Mouse (Mus musculus): Measurements from ENCODE around the gene Gm20388.

Gm20388 gene

GRCm38 (mm10) chr8:120632969-120633664 lies 722.5 kb downstream of the Gm20388 start:
- no peak for DNase-seq

- DNase-seq: no peak
These were observed 723.1 kb downstream of the Gm20388 start for GRCm38 (mm10) chr8:120633665-120634271.

DNA sequence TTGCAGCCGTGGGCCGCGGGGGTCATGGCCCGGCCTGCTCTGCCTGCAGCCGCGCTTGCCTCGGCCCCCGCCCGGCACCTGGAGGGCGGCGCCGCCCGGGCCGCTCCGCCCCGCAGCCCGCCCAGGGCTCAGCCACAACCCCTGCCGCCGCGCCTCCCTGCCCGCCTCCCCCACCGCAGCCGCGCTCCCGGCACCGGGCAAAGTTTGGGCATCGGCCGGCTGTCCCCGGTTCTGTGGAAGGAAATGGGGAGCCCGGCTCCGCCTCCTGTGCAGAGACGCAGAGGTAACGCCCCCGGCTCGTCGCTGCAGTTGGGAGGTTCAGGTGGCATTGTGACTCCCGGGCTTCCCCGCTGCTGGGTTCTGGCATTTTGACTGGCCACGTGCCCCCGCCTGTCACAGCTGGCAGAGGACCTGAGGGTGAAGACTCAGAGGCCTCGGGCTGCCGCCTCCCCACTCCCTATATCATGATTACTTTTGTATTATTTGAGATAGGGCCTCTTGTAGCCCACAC lies 723.7 kb downstream of the Gm20388 start:
- DNase-seq: peak; percentile 56

GRCm38 (mm10) chr8:120641245-120641644 lies 730.6 kb downstream of the Gm20388 start:
- no peak for DNase-seq

GRCm38 (mm10) chr8:120642031-120642662 lies 731.5 kb downstream of the Gm20388 start:
- DNase-seq: no peak

- DNase-seq: peak; percentile 19
These were observed 734.0 kb downstream of the Gm20388 start for GRCm38 (mm10) chr8:120644663-120645062.

DNA sequence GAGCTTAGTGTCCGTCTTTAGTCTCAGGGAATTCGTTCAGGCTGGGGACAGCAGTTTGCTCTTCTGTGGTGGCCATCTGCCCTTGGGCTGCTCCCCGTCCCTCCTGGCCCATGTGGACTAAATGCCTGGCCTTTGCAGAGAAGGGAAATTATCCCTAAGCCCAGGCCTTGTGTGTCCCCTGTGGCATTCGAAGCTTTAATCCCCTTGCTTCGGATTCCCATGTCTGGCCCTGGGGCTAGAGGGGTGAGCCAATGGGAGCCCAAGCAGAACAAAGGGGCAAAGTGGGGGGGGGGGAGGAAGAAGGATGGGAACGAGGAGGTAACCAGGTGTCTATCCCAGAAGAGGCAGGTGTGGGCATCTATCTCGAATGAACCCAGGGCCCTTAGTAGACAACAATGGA lies 736.9 kb downstream of the Gm20388 start, which contains the start of gene 1190005I06Rik:
1190005I06Rik (minus strand) TSS at position 101 of the 400 bp plus-strand sequence.
- DNase-seq: no peak

DNA sequence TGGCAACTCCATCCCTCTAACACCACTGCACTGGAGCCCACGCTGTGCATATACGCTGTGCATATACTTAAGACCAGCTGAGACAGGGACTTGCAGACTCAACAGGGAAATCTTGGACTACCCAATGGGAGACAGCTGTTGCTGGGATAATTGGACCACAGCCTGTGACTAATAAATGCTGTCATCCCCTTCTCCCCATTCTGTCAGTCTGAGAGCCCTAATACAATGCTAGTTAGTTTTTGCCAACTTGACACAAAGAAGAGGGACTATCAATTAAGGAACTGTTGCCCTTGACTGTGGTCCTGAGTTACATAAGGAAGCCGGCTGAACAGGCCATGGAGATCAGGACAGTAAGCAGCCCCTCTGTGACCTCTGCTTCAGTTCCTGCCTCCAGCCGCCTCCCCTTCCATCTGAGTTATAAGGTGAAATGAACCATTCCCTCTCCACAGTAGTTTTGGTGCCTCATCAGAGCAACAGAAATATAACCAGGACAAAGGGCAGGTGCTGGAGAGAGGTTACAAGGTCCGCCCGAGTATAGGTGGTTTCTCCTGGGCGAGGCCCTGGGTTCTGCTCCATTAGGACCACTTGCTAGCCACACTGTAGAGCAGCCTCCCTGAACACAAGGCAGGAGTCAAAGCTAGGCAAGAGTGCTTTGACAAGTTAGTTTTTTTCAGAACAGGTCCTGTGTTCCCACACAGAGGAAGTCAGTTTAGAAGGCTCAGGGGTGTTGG lies 745.8 kb downstream of the Gm20388 start:
- no peak for DNase-seq

DNA sequence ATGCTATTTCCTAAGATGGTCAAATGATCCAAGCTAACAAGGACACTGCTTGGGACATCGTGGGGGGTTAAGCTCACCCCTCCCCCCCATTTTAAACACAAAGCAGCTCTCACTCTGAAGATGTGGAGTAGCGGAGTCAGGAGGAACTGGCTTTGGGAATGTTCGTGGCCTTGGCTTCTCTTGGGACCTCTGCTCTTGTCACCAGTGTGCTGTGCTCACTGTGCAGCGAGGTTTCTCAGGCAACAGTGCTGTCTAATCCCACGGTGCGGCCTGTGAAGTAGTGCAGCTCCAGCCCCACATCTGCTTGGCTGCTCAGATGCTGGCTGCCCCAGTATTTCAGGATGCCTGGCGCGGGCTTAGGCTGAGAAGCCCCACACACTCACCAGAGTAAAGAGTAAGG lies 746.8 kb downstream of the Gm20388 start:
- no peak for DNase-seq

DNA sequence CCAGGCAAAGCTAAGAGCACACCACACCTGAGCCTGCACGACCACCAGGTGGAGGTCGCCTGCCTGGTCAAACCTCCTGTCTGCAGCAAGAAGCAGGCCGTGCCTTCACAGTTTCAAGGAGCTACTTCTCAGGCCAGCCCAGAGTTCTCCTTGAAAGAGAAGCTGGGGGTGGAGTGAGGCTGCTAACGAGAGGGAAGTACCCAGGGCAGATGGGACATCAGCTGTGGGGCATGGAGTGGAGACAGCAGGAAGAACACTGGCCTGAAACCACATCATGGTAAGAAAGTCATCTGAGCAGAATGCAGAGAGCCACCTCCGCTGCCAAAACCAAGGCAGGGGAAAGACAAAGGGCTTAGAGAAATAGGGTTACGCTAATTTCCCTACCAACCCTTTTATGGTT lies 753.9 kb downstream of the Gm20388 start:
- no peak for DNase-seq

DNA sequence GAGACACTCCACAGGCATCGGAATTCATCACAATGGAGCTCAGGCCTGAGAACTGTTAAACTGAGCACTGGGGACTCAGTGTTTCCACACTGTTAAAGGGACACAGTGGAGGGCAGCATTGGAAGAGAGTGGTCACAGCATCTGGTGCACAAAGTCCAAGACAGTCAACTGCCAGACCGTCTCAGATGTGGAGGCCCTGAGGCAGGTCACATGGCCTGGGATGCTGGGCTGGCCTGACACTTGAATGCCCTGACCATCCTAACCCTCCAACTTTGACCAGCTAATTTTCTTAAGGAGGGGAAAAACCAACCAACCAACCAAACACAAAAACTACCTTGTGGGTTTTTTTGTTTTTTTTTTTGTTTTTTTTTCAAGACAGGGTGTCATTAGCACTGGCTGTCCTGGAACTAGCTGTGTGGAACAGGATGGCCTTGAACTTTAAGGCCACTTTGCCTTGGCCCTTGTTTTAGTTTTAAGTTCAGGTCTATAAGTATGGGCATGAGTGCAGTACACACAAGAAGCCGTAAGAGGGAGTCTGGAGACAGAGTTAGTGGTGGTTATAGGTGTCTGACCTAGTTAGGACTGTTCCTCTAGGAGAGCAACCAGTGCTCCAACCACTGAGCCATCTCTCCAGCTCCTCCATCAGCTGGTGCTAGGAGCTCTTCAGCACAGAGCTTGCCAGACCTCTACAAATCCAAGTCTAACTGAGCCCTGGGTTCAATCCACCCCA lies 755.2 kb downstream of the Gm20388 start:
- DNase-seq: no peak

GRCm38 (mm10) chr8:120666807-120667470 lies 756.3 kb downstream of the Gm20388 start:
- no peak for DNase-seq

DNA sequence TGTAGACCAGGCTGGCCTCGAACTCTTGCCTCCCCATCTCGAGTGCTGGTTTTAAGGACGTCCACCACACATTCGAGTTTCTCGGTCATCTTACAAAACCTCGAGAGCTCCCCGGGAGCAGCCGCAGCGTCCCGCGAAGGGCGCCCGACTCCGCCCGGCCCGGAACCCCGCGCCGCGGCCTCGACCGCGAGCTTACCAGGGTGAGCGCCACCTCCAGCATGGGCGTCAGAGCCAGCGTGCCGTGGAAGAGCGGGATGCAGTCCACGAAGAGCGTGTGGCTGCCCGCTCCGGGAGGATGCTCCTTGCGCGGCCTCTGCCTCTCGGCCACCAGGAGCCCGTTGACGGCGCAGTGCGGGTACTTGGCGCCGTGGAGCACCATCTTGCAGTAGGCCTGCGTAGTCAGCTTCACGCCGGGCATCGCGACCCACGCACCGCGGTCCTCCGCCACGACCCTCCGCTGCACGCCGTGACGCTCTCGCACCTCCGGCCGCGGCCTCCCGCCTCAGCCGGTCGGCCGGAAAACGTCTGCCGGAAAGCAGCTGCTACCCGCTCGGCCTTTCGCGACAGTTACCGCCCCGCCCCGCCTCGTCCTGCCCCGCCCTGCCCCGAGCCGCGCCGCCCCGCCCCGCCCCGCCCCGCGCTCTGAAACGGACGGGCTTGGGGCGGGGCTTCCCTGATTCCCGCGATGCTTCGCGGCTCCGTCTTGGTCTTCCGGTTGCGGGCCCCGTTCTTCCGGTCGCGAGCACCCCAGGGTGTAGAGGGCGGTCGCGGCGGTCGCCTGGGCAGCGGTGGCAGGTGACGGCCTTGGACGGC lies 757.1 kb downstream of the Gm20388 start, which contains the start of the genes Gm27021 and Cox4i1:
Gm27021 (minus strand) TSS at position 519 of the 813 bp plus-strand sequence.
Cox4i1 (plus strand) TSS at position 662 of the 813 bp plus-strand sequence.
- peak; percentile 94 for DNase-seq

DNA sequence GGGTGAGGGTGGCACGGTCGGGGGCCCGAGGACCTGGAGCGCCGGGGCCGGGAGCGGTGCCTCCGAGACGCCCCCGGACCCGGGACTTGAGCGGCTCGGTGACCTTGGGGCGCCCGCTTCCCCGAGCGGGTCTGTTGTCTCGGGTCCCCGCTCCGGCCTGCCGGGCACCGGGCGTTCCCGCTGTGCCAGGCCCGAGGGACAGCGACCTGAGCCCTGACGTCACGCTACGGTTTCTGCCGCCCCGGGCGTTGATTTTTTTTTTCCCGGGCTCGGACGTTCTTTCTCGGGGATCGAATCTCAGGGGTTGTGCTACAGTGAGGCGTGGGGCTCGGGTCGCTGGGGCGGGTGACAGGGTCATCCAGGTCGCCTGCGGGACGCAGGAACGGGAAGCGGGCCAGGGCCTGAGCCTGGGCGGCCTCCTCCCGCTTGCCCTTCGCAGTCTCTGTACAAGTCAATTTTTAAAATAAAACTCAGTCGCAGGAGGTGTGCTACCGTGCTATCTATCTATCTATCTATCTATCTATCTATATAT lies 757.8 kb downstream of the Gm20388 start, which contains the start of gene Emc8:
Emc8 (minus strand) TSS at position 200 of the 532 bp plus-strand sequence.
- no peak for DNase-seq

DNA sequence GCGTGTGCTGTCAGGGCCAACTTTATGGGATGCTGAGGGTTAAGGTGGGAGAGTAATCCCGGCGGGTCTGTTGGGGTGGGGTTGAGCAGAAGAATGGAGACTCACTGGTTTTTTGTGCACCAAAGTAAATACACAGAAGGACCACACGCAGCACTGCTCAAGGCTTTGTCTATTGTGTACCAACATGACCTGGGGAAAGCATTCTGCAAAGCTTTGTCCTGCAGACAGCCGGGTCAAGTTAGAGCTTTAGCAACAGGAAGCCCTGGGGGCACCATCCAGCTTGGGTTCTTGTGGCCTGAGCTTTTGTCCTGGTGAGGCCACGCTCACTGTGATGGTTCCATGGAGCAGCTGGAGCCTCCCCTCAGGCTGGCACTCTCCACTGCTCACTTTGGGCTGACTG lies 761.1 kb downstream of the Gm20388 start:
- DNase-seq: no peak

DNA sequence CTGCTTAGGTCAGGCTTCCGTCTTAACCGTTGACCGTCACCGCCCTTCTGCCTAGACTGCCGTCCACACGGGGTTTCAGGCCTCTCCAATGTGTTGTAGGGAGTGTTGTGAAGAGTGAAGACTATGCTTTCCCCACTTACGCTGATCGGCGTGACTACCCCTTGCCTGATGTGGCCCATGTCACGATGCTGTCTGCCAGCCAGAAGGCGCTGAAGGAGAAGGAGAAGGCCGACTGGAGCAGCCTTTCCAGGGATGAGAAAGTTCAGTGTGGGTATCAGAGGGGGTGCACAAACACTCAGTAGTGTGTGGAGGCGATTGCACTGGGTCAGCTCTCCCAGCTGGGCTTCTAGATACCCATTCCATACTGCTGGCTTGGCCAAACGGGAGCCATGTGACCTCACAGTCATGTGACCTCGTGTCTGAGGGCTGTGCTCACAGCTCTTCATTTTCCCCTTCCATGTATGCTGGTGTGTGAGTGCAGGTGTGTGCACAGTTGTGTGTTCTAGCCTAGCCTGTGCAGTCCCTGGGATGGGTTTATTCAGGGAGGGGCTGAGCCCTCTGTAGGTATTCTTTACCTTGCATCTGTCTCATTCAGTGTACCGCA lies 762.1 kb downstream of the Gm20388 start:
- DNase-seq: no peak

DNA sequence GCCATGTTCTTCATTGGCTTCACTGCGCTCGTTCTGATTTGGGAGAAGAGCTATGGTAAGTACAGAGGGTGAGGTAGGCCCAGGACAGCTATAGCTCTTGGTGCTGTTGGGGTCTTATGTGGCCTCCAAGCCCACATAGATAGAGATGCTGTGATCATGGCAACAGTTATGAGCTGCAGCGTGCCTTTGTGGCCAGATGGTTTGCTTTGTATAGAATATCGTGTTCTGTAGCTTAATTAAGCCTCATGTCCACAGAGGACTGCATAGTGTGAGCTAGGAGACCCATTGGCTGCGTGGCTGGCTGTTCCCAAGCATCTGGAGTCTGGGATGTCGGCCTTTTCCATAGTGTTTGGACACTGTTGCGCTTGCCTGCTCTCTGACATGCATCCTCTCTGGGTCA lies 762.7 kb downstream of the Gm20388 start:
- DNase-seq: no peak

GRCm38 (mm10) chr8:120675718-120676117 lies 765.1 kb downstream of the Gm20388 start:
- DNase-seq: no peak

DNA sequence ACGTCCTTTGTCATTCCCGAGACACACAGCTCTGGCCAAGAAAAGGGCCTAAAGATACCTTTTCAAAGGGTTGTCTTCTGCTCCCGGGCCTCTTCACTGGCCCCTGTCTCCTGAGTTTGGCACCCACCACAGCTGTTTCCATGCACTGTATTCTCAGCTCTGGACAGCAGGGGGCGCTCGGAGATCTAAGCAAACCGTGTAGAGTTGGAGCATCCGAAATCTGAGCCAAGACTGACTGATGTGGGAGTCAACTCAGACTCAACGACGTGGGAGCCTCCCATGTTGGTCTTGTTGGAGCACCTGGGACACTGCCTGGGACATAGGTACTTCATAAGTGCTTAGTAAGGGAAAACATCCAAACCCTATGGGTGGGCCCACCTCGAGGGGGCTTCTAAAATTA lies 767.8 kb downstream of the Gm20388 start:
- peak; percentile 91 for DNase-seq
